Comparison of ENCODE assay signal across 8 mouse cellular contexts in genomic region chr11:101095314-101096024, GRCm38 (mm10). TPM values are rescaled to one million over a fixed set of nuclear protein-coding genes. Genes with fewer than 3 reads are reported as not detected.
DNase-seq lines count a peak whose midpoint lies in the region; ATAC-seq and TF ChIP-seq lines count a peak whose summit lies in the region.

TSS of gene Psmc3ip (minus strand) at chr11:101095436.

- peak; percentile 70 for TF ChIP-seq CTCF in ES-Bruce4 (IDR thresholded peaks at IDR 0.05; ENCODE audit: low read depth, low read length)
- peak; percentile 72 for TF ChIP-seq CTCF in heart, postnatal 0 days (IDR thresholded peaks at IDR 0.05; ENCODE audit: low read depth)

- WGBS in forebrain, embryonic 12.5 days: under 1% methylated on average over 43 of the region's 43 CpGs
- WGBS in heart, postnatal 0 days: under 1% methylated on average over 43 of the region's 43 CpGs
- under 1% methylated on average over 43 of the region's 43 CpGs for WGBS in liver, embryonic 15.5 days (ENCODE audit: insufficient replicate concordance)
- under 1% methylated on average over 43 of the region's 43 CpGs for WGBS in neural tube, embryonic 11.5 days
- WGBS in stomach, embryonic 16.5 days: under 1% methylated on average over 43 of the region's 43 CpGs

- H3K9ac ChIP-seq in ES-Bruce4 (ENCODE audit: low read depth, poor library complexity, severe bottlenecking): peak within 1 kb of the TSS; percentile 91
- peak within 1 kb of the TSS; percentile 74 for H3K9ac ChIP-seq in forebrain, embryonic 12.5 days
- H3K9ac ChIP-seq in heart, postnatal 0 days (replicated peaks; ENCODE audit: low read depth, low read length): peak within 1 kb of the TSS; percentile 86
- peak within 1 kb of the TSS; percentile 88 for H3K9ac ChIP-seq in liver, embryonic 15.5 days
- H3K9ac ChIP-seq in neural tube, embryonic 11.5 days (ENCODE audit: low read length): peak within 1 kb of the TSS; percentile 84
- peak within 1 kb of the TSS; percentile 89 for H3K9ac ChIP-seq in stomach, embryonic 16.5 days (ENCODE audit: low read length)

- no peak for TF ChIP-seq POLR2A in ES-Bruce4 (IDR thresholded peaks at IDR 0.05; ENCODE audit: insufficient read depth, low read length)

- H3K27ac ChIP-seq in ES-Bruce4 (ENCODE audit: insufficient read depth, low read length): peak within 1 kb of the TSS; percentile 55; the same call in 1 of the 2 replicates
- H3K27ac ChIP-seq in forebrain, embryonic 12.5 days: peak within 1 kb of the TSS; percentile 86
- H3K27ac ChIP-seq in heart, postnatal 0 days (ENCODE audit: low read depth): peak within 1 kb of the TSS; percentile 100
- peak within 1 kb of the TSS; percentile 96 for H3K27ac ChIP-seq in liver, embryonic 15.5 days (replicated peaks)
- H3K27ac ChIP-seq in neural tube, embryonic 11.5 days (ENCODE audit: low read depth, low read length): peak within 1 kb of the TSS; percentile 61
- H3K27ac ChIP-seq in stomach, embryonic 16.5 days (ENCODE audit: low read length): peak within 1 kb of the TSS; percentile 97

- TF ChIP-seq EP300 in ES-Bruce4 (IDR thresholded peaks at IDR 0.05; ENCODE audit: insufficient read depth, low read depth, low read length): no peak
- TF ChIP-seq EP300 in heart, postnatal 0 days (IDR thresholded peaks at IDR 0.05; ENCODE audit: low read depth): no peak

- H3K4me1 ChIP-seq in ES-Bruce4 (ENCODE audit: control insufficient read depth, insufficient read depth, low read length): no peaks in the 10 kb centered on the region
- H3K4me1 ChIP-seq in forebrain, embryonic 12.5 days: peaks cover 19% of the 10 kb centered on the region
- no peaks in the 10 kb centered on the region; the same call in 1 of the 2 replicates for H3K4me1 ChIP-seq in heart, postnatal 0 days (ENCODE audit: control insufficient read depth, insufficient read depth)
- H3K4me1 ChIP-seq in liver, embryonic 15.5 days (replicated peaks): peaks cover 28% of the 10 kb centered on the region
- 0 out of 2 replicates have a peak, but pooled peaks cover 8% of the 10 kb centered on the region for H3K4me1 ChIP-seq in neural tube, embryonic 11.5 days (ENCODE audit: control insufficient read depth, insufficient read depth, low read length)
- H3K4me1 ChIP-seq in stomach, embryonic 16.5 days (ENCODE audit: control insufficient read depth, insufficient read depth, low read length): peaks cover 12% of the 10 kb centered on the region

- no peaks in the 10 kb centered on the region for H3K9me3 ChIP-seq in ES-Bruce4 (replicated peaks; ENCODE audit: control insufficient read depth, insufficient read depth, low read length, poor library complexity, severe bottlenecking)
- H3K9me3 ChIP-seq in forebrain, embryonic 12.5 days: no peaks in the 10 kb centered on the region
- no peaks in the 10 kb centered on the region for H3K9me3 ChIP-seq in heart, postnatal 0 days (replicated peaks; ENCODE audit: control insufficient read depth, low read length)
- no peaks in the 10 kb centered on the region for H3K9me3 ChIP-seq in liver, embryonic 15.5 days (replicated peaks)
- H3K9me3 ChIP-seq in neural tube, embryonic 11.5 days (ENCODE audit: control insufficient read depth, low read length): no peaks in the 10 kb centered on the region
- no peaks in the 10 kb centered on the region for H3K9me3 ChIP-seq in stomach, embryonic 16.5 days (replicated peaks; ENCODE audit: control insufficient read depth, low read length)

- H3K4me3 ChIP-seq in ES-Bruce4 (ENCODE audit: low read depth, low read length): peak within 1 kb of the TSS; percentile 97
- peak within 1 kb of the TSS; percentile 74 for H3K4me3 ChIP-seq in forebrain, embryonic 12.5 days (replicated peaks)
- peak within 1 kb of the TSS; percentile 79 for H3K4me3 ChIP-seq in heart, postnatal 0 days (ENCODE audit: low read depth, low read length)
- peak within 1 kb of the TSS; percentile 79 for H3K4me3 ChIP-seq in liver, embryonic 15.5 days (replicated peaks)
- peak within 1 kb of the TSS; percentile 69 for H3K4me3 ChIP-seq in neural tube, embryonic 11.5 days (ENCODE audit: low read depth, low read length)
- H3K4me3 ChIP-seq in stomach, embryonic 16.5 days (replicated peaks; ENCODE audit: low read length): peak within 1 kb of the TSS; percentile 93

- peaks cover 57% of the 10 kb centered on the region for H3K36me3 ChIP-seq in ES-Bruce4 (ENCODE audit: control insufficient read depth, insufficient read depth, low read length, poor library complexity, severe bottlenecking)
- peaks cover 72% of the 10 kb centered on the region for H3K36me3 ChIP-seq in forebrain, embryonic 12.5 days (replicated peaks)
- peaks cover 71% of the 10 kb centered on the region for H3K36me3 ChIP-seq in heart, postnatal 0 days (replicated peaks; ENCODE audit: control insufficient read depth, insufficient read depth, low read length)
- peaks cover 72% of the 10 kb centered on the region for H3K36me3 ChIP-seq in liver, embryonic 15.5 days (replicated peaks)
- peaks cover 20% of the 10 kb centered on the region for H3K36me3 ChIP-seq in neural tube, embryonic 11.5 days (ENCODE audit: control insufficient read depth, insufficient read depth, low read length)
- H3K36me3 ChIP-seq in stomach, embryonic 16.5 days (ENCODE audit: control insufficient read depth, insufficient read depth, low read length): peaks cover 16% of the 10 kb centered on the region

- peak; percentile 96 for DNase-seq in c-Kit-positive CD71-positive TER-119-positive erythroid progenitor cells, embryonic 14.5 days (ENCODE audit: low spot score)
- peak; percentile 96 for DNase-seq in heart, postnatal 0 days (ENCODE audit: low spot score)
- peak; percentile 97 for DNase-seq in kidney, postnatal 36 days
- peak; percentile 94 for DNase-seq in neural tube, embryonic 11.5 days (ENCODE audit: low spot score)

- ATAC-seq in forebrain, embryonic 12.5 days (ENCODE audit: low FRiP score): peak; percentile 97
- peak; percentile 95 for ATAC-seq in heart, postnatal 0 days (ENCODE audit: insufficient read depth, low read depth)
- peak; percentile 97 for ATAC-seq in liver, embryonic 15.5 days (ENCODE audit: insufficient read depth)
- ATAC-seq in neural tube, embryonic 11.5 days (ENCODE audit: insufficient read depth, low FRiP score, low TSS enrichment): peak; percentile 93
- ATAC-seq in stomach, embryonic 16.5 days (ENCODE audit: insufficient read depth, low FRiP score): peak; percentile 96

- H3K4me2 ChIP-seq in forebrain, embryonic 12.5 days: peak within 1 kb of the TSS; percentile 72
- peak within 1 kb of the TSS; percentile 88 for H3K4me2 ChIP-seq in heart, postnatal 0 days (ENCODE audit: low read depth, low read length)
- peak within 1 kb of the TSS; percentile 97 for H3K4me2 ChIP-seq in liver, embryonic 15.5 days
- peak within 1 kb of the TSS; percentile 77 for H3K4me2 ChIP-seq in neural tube, embryonic 11.5 days (ENCODE audit: low read depth)
- peak within 1 kb of the TSS; percentile 98 for H3K4me2 ChIP-seq in stomach, embryonic 16.5 days (ENCODE audit: low read depth, low read length)

- H3K27me3 ChIP-seq in ES-Bruce4 (ENCODE audit: control insufficient read depth, insufficient read depth, low read length, poor library complexity, severe bottlenecking): no peaks in the 10 kb centered on the region
- H3K27me3 ChIP-seq in forebrain, embryonic 12.5 days: no peaks in the 10 kb centered on the region
- no peaks in the 10 kb centered on the region for H3K27me3 ChIP-seq in heart, postnatal 0 days (ENCODE audit: control insufficient read depth, insufficient read depth, low read length)
- no peaks in the 10 kb centered on the region for H3K27me3 ChIP-seq in liver, embryonic 15.5 days
- H3K27me3 ChIP-seq in neural tube, embryonic 11.5 days (ENCODE audit: control insufficient read depth, insufficient read depth, low read length): no peaks in the 10 kb centered on the region
- no peaks in the 10 kb centered on the region for H3K27me3 ChIP-seq in stomach, embryonic 16.5 days (ENCODE audit: control insufficient read depth, insufficient read depth, low read length)

RNA-seq across cellular contexts. Expression of gene Psmc3ip, which starts in this region (rescaled TPM):
- 35.1 and 35.3 TPM in 2 replicates for polyA plus RNA-seq in ES-Bruce4 (2011; ENCODE audit: insufficient read depth, insufficient read length, low read depth, missing spikeins)
- 59.0 and 62.1 TPM in 2 replicates for polyA plus RNA-seq in forebrain, embryonic 12.5 days (2016; fragmentation: Nextera tagmentation; extraction: Ambion mirVana)
- total RNA-seq in heart, postnatal 0 days (2014; rRNA removed; ENCODE audit: low replicate concordance): 1.2 and 7.3 TPM in 2 replicates
- polyA plus RNA-seq in heart, postnatal 0 days (2015; fragmentation: Nextera tagmentation; extraction: Ambion mirVana): 10.3 and 12.0 TPM in 2 replicates
- polyA plus RNA-seq in liver, embryonic 15.5 days (2015; fragmentation: Nextera tagmentation; extraction: Ambion mirVana): 15.2 and 15.4 TPM in 2 replicates
- 49.3 and 50.8 TPM in 2 replicates for polyA plus RNA-seq in neural tube, embryonic 11.5 days (2014; fragmentation: Nextera tagmentation; extraction: Ambion mirVana)
- polyA plus RNA-seq in stomach, embryonic 16.5 days (2015; fragmentation: Nextera tagmentation; extraction: Ambion mirVana): 21.4 and 23.4 TPM in 2 replicates

Comparison
In these comparisons a context has a peak if more than half of its experiments do, and no peak if none do; other contexts are left out.
1. Peak in every context shown above with its lines: DNase-seq, ATAC-seq, H3K4me3 ChIP-seq and H3K27ac ChIP-seq.